Mouse (Mus musculus): ENCODE results near the gene Ptpn1. TPM values are rescaled to one million over a fixed set of nuclear protein-coding genes. Genes with fewer than 3 reads are reported as not detected.

Ptpn1 gene
- total and polyA plus RNA-seq, 3 experiments, result 69.8 to 131 (median 77.6) TPM

GRCm38 (mm10) chr2:167920960-167921495, 10.8 kb upstream of the Ptpn1 start:
- Histone ChIP-seq H3K4me2 (ENCODE audit: insufficient read depth, low read depth, poor library complexity, severe bottlenecking) (no peak overlapping the region), H3K36me3 (replicated peaks in 1 of 2; ENCODE audit: control insufficient read depth in 1 of 2, insufficient read depth in 1 of 2, low read length in 1 of 2) (no peaks in the 10 kb centered on the region), H3K27ac (ENCODE audit: insufficient read depth, low read depth) (no peak overlapping the region), H3K4me3 (replicated peaks in 1 of 3; ENCODE audit: low read depth in 2 of 3, low read length in 2 of 3, poor library complexity in 1 of 3) (no peak overlapping the region), H3K9ac (ENCODE audit: insufficient read depth, low read depth) (no peak overlapping the region), H3K79me2 (replicated peaks; ENCODE audit: control insufficient read depth, extremely low read depth, insufficient read depth, poor library complexity, severe bottlenecking) (no peaks in the 10 kb centered on the region), H3K4me1 (ENCODE audit: control insufficient read depth in 1 of 2, insufficient read depth in 2 of 2) (peaks cover 9 to 33% of the 10 kb centered on the region in 2 experiments), H3K27me3 (replicated peaks) (no peaks in the 10 kb centered on the region), H3K9me3 (replicated peaks; ENCODE audit: low read length) (no peaks in the 10 kb centered on the region)
- in situ Hi-C loops (cut with MboI; ENCODE audit: low pct_ligation_motif_present, low pct_unique_long_range_greater_than_20kb, low sequenced_read_pairs), result no loop called here
- TF ChIP-seq HCFC1 (IDR thresholded peaks at IDR 0.05; ENCODE audit: low read depth, low read length) (no peak), PAX5 (IDR thresholded peaks at IDR 0.05; ENCODE audit: low read length) (no peak), MYC (IDR thresholded peaks at IDR 0.05; ENCODE audit: low read depth, low read length) (no peak), ELF1 (IDR thresholded peaks at IDR 0.05; ENCODE audit: low read depth, low read length) (no peak), SMC3 (IDR thresholded peaks at IDR 0.05; ENCODE audit: low read depth, low read length) (no peak), CHD2 (IDR thresholded peaks at IDR 0.05; ENCODE audit: low read length) (no peak), ZKSCAN1 (IDR thresholded peaks at IDR 0.05; ENCODE audit: borderline replicate concordance, low read depth, low read length) (no peak), USF2 (conservative IDR thresholded peaks at IDR 0.05; ENCODE audit: low read depth, low read length) (no peak), MAX (IDR thresholded peaks at IDR 0.05; ENCODE audit: low read length) (no peak), JUN (IDR thresholded peaks at IDR 0.05; ENCODE audit: insufficient read depth, low read depth, low read length) (no peak), KAT2A (IDR thresholded peaks at IDR 0.05; ENCODE audit: insufficient replicate concordance, low read length) (no peak), POLR2AphosphoS2 (IDR thresholded peaks at IDR 0.05; ENCODE audit: low read depth, low read length) (no peak), USF1 (IDR thresholded peaks at IDR 0.05; ENCODE audit: low read depth, low read length) (no peak), MAFK (IDR thresholded peaks at IDR 0.05; ENCODE audit: insufficient replicate concordance, low read length) (no peak), POLR2A (IDR thresholded peaks at IDR 0.05; ENCODE audit: low read depth, low read length) (no peak), CHD1 (IDR thresholded peaks at IDR 0.05; ENCODE audit: low read depth, low read length) (no peak), BHLHE40 (IDR thresholded peaks at IDR 0.05; ENCODE audit: low read depth, low read length) (no peak)
- dilution Hi-C loops (cut with MboI; ENCODE audit: extremely low pct_ligation_motif_present, extremely low pct_unique_long_range_greater_than_20kb, low sequenced_read_pairs), result no loop called here
- no peak for DNase-seq (ENCODE audit: extremely low read depth)

- no peak for DNase-seq (ENCODE audit: extremely low read depth)
- in situ Hi-C loops (cut with MboI; ENCODE audit: low pct_ligation_motif_present, low pct_unique_long_range_greater_than_20kb, low sequenced_read_pairs), result no loop called here
Observed at GRCm38 (mm10) chr2:167921823-167922222, 10.0 kb upstream of the Ptpn1 start.

More at GRCm38 (mm10) chr2:167921823-167922222, 10.0 kb upstream of the Ptpn1 start:
- no peak for TF ChIP-seq USF2 (conservative IDR thresholded peaks at IDR 0.05; ENCODE audit: low read depth, low read length)
- TF ChIP-seq TBP (conservative IDR thresholded peaks at IDR 0.05; ENCODE audit: low read depth, low read length), result no peak
- no peak for TF ChIP-seq CTCF (conservative IDR thresholded peaks at IDR 0.05 in 1 of 2, IDR thresholded peaks at IDR 0.05 in 1 of 2; ENCODE audit: low read depth in 2 of 2, low read length in 2 of 2)
- no peak for TF ChIP-seq MXI1 (IDR thresholded peaks at IDR 0.05; ENCODE audit: low read depth, low read length)
- no peak for TF ChIP-seq RAD21 (IDR thresholded peaks at IDR 0.05; ENCODE audit: low read depth, low read length)
- no peak for TF ChIP-seq PAX5 (IDR thresholded peaks at IDR 0.05; ENCODE audit: low read length)
- no peak for TF ChIP-seq ZNF384 (IDR thresholded peaks at IDR 0.05; ENCODE audit: low read depth, low read length)
- TF ChIP-seq MAFK (IDR thresholded peaks at IDR 0.05; ENCODE audit: insufficient replicate concordance, low read length), result no peak
- TF ChIP-seq POLR2AphosphoS2 (IDR thresholded peaks at IDR 0.05; ENCODE audit: low read depth, low read length), result no peak
- no peak for TF ChIP-seq IRF4 (IDR thresholded peaks at IDR 0.05; ENCODE audit: low read depth, low read length)
- no peak for TF ChIP-seq MAX (IDR thresholded peaks at IDR 0.05; ENCODE audit: low read length)
- TF ChIP-seq RCOR1 (conservative IDR thresholded peaks at IDR 0.05; ENCODE audit: low read depth, low read length), result no peak
- TF ChIP-seq TCF12 (IDR thresholded peaks at IDR 0.05; ENCODE audit: low read depth, low read length), result no peak
- dilution Hi-C loops (cut with MboI; ENCODE audit: extremely low pct_ligation_motif_present, extremely low pct_unique_long_range_greater_than_20kb, low sequenced_read_pairs), result no loop called here
- H3K9me3 ChIP-seq (replicated peaks; ENCODE audit: low read length), result no peaks in the 10 kb centered on the region
- H3K4me3 ChIP-seq (replicated peaks in 1 of 3; ENCODE audit: low read depth in 2 of 3, low read length in 2 of 3, poor library complexity in 1 of 3), result no peak overlapping the region
- no peaks in the 10 kb centered on the region for H3K36me3 ChIP-seq (replicated peaks in 1 of 2; ENCODE audit: control insufficient read depth in 1 of 2, insufficient read depth in 1 of 2, low read length in 1 of 2)
- H3K9ac ChIP-seq (ENCODE audit: insufficient read depth, low read depth), result no peak overlapping the region
- no peaks in the 10 kb centered on the region for H3K79me2 ChIP-seq (replicated peaks; ENCODE audit: control insufficient read depth, extremely low read depth, insufficient read depth, poor library complexity, severe bottlenecking)
- H3K4me2 ChIP-seq (ENCODE audit: insufficient read depth, low read depth, poor library complexity, severe bottlenecking), result no peak overlapping the region
- no peaks in the 10 kb centered on the region for H3K27me3 ChIP-seq (replicated peaks)
- no peak overlapping the region for H3K27ac ChIP-seq (ENCODE audit: insufficient read depth, low read depth)
- peaks cover 14 to 41% of the 10 kb centered on the region in 2 experiments for H3K4me1 ChIP-seq (ENCODE audit: control insufficient read depth in 1 of 2, insufficient read depth in 2 of 2)

All from CH12.LX (cell line).